ENCODE assay signal across 8 mouse cellular contexts in the genomic region with DNA sequence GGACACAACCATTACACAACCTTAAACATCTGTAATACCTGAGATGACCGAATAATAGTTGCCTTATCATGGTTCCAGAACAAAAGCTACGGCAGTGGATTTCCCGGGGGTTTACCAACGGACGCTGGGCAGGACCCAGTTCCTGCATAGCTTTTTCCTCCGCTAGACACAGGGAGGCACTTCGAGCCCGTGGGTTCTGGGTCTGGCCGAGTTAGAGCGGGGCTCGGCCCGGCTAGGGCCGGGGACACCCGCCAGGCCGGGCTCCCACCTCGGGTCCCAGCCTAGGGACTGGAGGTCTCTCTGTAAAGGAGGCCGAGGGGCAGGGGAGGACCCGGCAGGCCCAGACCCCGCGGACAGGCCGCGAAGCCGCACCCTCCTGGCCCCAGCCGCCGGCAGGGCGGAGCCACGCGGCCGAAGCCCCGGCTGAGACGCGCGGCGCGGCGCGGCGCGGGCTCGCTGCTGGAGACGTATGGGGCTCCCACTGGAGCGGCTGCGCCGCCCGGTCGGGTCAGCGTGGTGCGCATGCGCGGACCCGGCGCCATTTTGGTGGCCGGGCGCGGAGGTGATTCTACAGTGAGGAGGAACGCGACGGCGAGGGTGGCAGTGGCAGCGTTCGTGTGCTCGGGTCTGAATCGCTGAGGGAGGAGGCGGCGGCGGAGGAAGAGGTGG. TPM values are rescaled to one million over a fixed set of nuclear protein-coding genes. Genes with fewer than 3 reads are reported as not detected.
A peak's percentile ranks its signal among the peaks of the same experiment; 100 is the strongest.
DNase-seq lines count a peak whose midpoint lies in the region; ATAC-seq lines count a peak whose summit lies in the region.

A gene (minus strand): TSS at position 434 of the 669 bp plus-strand sequence.
A gene (plus strand): TSS at position 483 of the 669 bp plus-strand sequence.

- peak; percentile 96 for DNase-seq in ZHBTc4 (ENCODE audit: low read depth, low spot score)
- peak; percentile 88 to 92 for DNase-seq in gastrocnemius, adult 8-10 months (ENCODE audit: low spot score in 2 of 2)
- peak; percentile 66 for DNase-seq in hindlimb bud, embryonic 11.5 days (ENCODE audit: extremely low spot score, low read depth, low spot score)
- peak; percentile 88 to 90 for DNase-seq in left cerebral cortex, adult 8-10 months (ENCODE audit: low spot score in 2 of 2)
- peak; percentile 95 to 96 for DNase-seq in right cerebral cortex, postnatal 10 days (ENCODE audit: low spot score in 2 of 2)
- DNase-seq in urinary bladder, postnatal 25 days (ENCODE audit: low spot score): peak; percentile 93

- peaks cover 4% of the 10 kb centered on the region; the same call in 1 of the 2 replicates for H3K9me3 ChIP-seq in megakaryocyte, embryonic 14.5 days

- no peaks in the 10 kb centered on the region for H3K27me3 ChIP-seq in megakaryocyte, embryonic 14.5 days (replicated peaks)

- H3K4me1 ChIP-seq in megakaryocyte, embryonic 14.5 days: peaks cover 22% of the 10 kb centered on the region

- H3K36me3 ChIP-seq in megakaryocyte, embryonic 14.5 days (replicated peaks; ENCODE audit: low read length): peaks cover 6% of the 10 kb centered on the region

- ATAC-seq in common myeloid progenitor, adult 5-6 weeks (replicated peaks; ENCODE audit: low read depth, poor library complexity, severe bottlenecking): peak; percentile 67

- H3K4me3 ChIP-seq in megakaryocyte, embryonic 14.5 days (replicated peaks): peak within 1 kb of the TSS; percentile 100

RNA-seq across cellular contexts. Expression of the first gene that starts in this region (rescaled TPM):
- total RNA-seq in common myeloid progenitor, adult 5-6 weeks (2017): 76.0 and 83.0 TPM in 2 replicates
- 10 to 100 TPM; 29.1 to 34.4 (median 30.4) TPM for total RNA-seq in gastrocnemius, adult 8-10 months (2022)
- 100 to 1,000 TPM; 149 to 180 (median 174) TPM for total RNA-seq in left cerebral cortex, adult 8-10 months (2022)
- polyA plus RNA-seq in megakaryocyte, embryonic 14.5 days (2012; ENCODE audit: insufficient read depth, low replicate concordance): 60.5 and 108 TPM in 2 replicates

RNA-seq across cellular contexts. Expression of the second gene that starts in this region (rescaled TPM):
- total RNA-seq in common myeloid progenitor, adult 5-6 weeks (2017): 48.2 and 49.6 TPM in 2 replicates
- 10 to 100 TPM; 47.2 to 60.8 (median 55.1) TPM for total RNA-seq in gastrocnemius, adult 8-10 months (2022)
- total RNA-seq in left cerebral cortex, adult 8-10 months (2022): 100 to 1,000 TPM; 105 to 127 (median 115) TPM
- 16.2 and 135 TPM in 2 replicates for polyA plus RNA-seq in megakaryocyte, embryonic 14.5 days (2012; ENCODE audit: insufficient read depth, low replicate concordance)

Comparison
In these comparisons a context has a peak if more than half of its experiments do, and no peak if none do; other contexts are left out.
1. Peak in every context shown above with its lines: DNase-seq, ATAC-seq and H3K4me3 ChIP-seq.